Mouse (Mus musculus) neural tube, embryonic 11.5 days (tissue): ENCODE measurements around the gene Rex1bd. TPM values are rescaled to one million over a fixed set of nuclear protein-coding genes. Genes with fewer than 3 reads are reported as not detected.
A peak's percentile ranks its signal among the peaks of the same experiment; 100 is the strongest.

Source experiments
- ATAC-seq: fragments of 200-750 bp; cut with Nextera tagmentation; 2 replicates; pipeline ENCODE4 v1.8.0; 2017; ENCODE audit warnings: moderate number of reproducible peaks, mild to moderate bottlenecking, moderate TSS enrichment, moderate library complexity; ENCODE audit not compliant: insufficient read depth, low FRiP score, low TSS enrichment
- DNase-seq: peaks from one replicate; pipeline ENCODE4 v3.0.0-alpha.2; 2015; ENCODE audit warnings: low spot score
- H3K27ac ChIP-seq: fragments of 300-500 bp; sonication (generic); 2 replicates; pipeline ENCODE4 v1.5.1; 2014; ENCODE audit warnings: low read depth, mild to moderate bottlenecking, low read length
- H3K27me3 ChIP-seq: fragments of 300-500 bp; sonication (generic); 2 replicates; pipeline ENCODE4 v1.6.1; 2014; ENCODE audit warnings: mild to moderate bottlenecking, low read length, mixed read lengths; ENCODE audit not compliant: control insufficient read depth, insufficient read depth
- H3K36me3 ChIP-seq: fragments of 300-500 bp; sonication (generic); 2 replicates; pipeline ENCODE4 v1.6.1; 2014; ENCODE audit warnings: mild to moderate bottlenecking, low read length, moderate library complexity, mixed read lengths; ENCODE audit not compliant: control insufficient read depth, insufficient read depth
- H3K4me1 ChIP-seq: fragments of 300-500 bp; sonication (generic); 2 replicates; pipeline ENCODE4 v1.6.1; 2014; ENCODE audit warnings: low read length, mixed read lengths; ENCODE audit not compliant: control insufficient read depth, insufficient read depth
- H3K4me2 ChIP-seq: fragments of 300-500 bp; sonication (generic); 2 replicates; pipeline ENCODE4 v1.6.1; 2014; ENCODE audit warnings: low read depth, mild to moderate bottlenecking, moderate library complexity
- H3K4me3 ChIP-seq: fragments of 300-500 bp; sonication (generic); 2 replicates; pipeline ENCODE4 v1.5.1; 2014; ENCODE audit warnings: low read depth, low read length
- H3K9ac ChIP-seq: fragments of 300-500 bp; sonication (generic); 2 replicates; pipeline ENCODE4 v1.6.1; 2014; ENCODE audit warnings: mild to moderate bottlenecking, low read length
- H3K9me3 ChIP-seq: fragments of 300-500 bp; sonication (generic); 2 replicates; pipeline ENCODE4 v1.6.1; 2016; ENCODE audit warnings: low read length; ENCODE audit not compliant: control insufficient read depth
- WGBS: fragments of 180-500 bp; shearing (Covaris S2); extraction: QIAGEN DNeasy Blood & Tissue Kit; methylation state at CpG from one replicate; pipeline ENCODE4 v1.1.7; 2014; 5-methylcytosine and 5-hydroxymethylcytosine counted together
- polyA plus RNA-seq: library from polyadenylated mRNA; unstranded; fragments of >200 nt; fragmentation: Nextera tagmentation; extraction: Ambion mirVana; gene quantifications from 2 replicates; pipeline ENCODE4 v1.2.1, GENCODE M21; 2014

Gene Rex1bd
- 118 and 132 TPM in 2 replicates for polyA plus RNA-seq

DNA sequence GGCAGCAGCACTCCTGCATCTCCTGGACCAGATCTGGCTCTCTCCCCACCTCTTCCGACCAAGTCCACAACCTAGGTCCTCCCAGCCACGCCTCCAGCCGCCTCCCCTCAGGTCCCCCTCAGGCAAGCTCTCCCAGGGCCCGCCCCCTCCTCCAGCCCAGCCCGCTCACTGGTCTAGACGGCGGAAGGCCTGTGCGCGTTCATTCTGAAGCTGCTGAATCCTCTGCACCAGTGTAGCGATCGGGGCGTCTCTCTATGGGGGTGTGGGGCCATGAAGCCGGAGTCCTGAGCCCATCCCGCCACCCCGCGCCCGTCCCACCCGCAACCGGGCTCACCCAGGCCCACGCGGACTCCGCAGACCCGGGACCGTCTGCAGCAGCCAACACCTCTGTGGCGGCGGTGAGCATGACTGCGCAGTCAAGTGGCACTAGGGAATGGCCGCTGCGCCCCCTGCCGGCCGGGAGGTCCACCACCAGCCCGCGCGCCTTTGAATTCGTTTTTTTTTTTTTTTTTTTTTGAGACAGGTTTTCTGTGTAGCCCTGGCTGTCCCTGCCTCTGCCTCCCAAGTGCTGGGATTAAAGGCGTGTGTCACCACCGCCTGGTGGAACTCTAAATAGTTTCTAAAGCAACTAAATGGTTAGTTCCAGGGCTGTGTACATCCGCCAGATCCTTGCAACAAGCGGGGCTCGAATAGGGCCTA is at the start of gene Rex1bd:
Rex1bd (minus strand) TSS at position 425 of the 699 bp plus-strand sequence.
- Histone ChIP-seq H3K4me3 (peak within 1 kb of the TSS; percentile 71), H3K9me3 (no peaks in the 10 kb centered on the region), H3K27me3 (peaks cover 22% of the 10 kb centered on the region), H3K9ac (peak within 1 kb of the TSS; percentile 93), H3K4me2 (peak within 1 kb of the TSS; percentile 64), H3K27ac (peak within 1 kb of the TSS; percentile 86), H3K4me1 (peaks cover 26% of the 10 kb centered on the region), H3K36me3 (peaks cover 10% of the 10 kb centered on the region)
- WGBS, result 3% methylated on average over 40 of the region's 40 CpGs
- ATAC-seq (peak; percentile 84), DNase-seq (peak; percentile 94)

DNA sequence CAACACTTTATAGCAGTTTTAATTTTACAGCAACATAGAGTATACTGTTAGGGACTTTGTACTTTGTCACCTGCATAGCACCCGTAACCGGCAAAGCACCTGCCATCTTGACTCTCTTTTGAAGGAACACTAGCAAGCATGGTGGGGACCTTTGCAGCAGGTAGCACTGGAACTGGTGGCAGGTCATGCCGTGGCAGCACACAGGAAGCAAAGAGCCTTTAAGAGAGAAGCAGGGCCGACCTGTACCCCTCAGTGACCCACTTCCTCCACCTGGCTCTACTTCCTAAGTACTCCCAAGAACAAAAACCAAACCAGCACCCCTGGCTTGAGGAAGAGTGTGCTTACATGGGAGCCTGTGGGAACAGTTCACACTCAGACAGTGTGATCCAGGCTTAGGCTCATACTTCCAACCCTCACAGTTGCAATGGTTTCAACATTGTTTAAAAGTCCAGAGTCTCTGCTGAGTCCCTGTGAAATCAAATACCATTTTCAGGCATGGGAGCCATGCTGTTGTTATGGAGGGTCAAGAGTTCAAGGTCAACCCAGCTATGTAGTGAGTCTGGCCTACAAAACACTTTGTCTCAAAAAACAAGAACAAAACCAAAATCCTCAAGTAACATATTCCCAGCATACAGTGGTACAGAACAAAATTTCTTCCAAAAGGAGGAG is 48.7 kb upstream of the Rex1bd start:
- H3K4me2 ChIP-seq, result no peak overlapping the region
- no peak for ATAC-seq
- H3K9me3 ChIP-seq, result no peaks in the 10 kb centered on the region
- no peaks in the 10 kb centered on the region for H3K4me1 ChIP-seq
- H3K27me3 ChIP-seq, result no peaks in the 10 kb centered on the region
- no peak for DNase-seq
- no peaks in the 10 kb centered on the region for H3K36me3 ChIP-seq
- H3K27ac ChIP-seq, result no peak overlapping the region
- H3K4me3 ChIP-seq, result no peak overlapping the region
- H3K9ac ChIP-seq, result no peak overlapping the region
- WGBS, result 91% methylated on average over 4 of the region's 4 CpGs

DNA sequence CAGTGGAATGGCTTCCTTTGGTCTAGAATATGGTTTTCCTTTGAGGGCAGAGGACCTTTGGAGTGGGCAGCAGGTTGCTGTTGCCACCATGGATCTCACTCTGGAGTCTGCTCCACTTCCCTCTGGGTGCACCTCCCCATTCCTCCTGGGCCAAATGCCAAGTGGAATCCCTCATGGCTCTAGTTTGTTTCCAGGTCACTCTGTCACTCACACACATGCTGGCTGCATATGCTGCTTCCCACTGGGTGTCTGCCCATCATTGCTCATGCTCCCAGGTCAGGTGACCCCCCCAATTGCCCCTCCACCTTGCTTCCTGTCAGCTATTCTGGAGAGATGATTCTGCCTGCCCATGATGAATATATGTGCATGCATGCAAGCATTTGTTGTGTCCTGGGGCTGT is 47.2 kb upstream of the Rex1bd start:
- no peaks in the 10 kb centered on the region for H3K27me3 ChIP-seq
- H3K4me3 ChIP-seq, result no peak overlapping the region
- H3K9me3 ChIP-seq, result no peaks in the 10 kb centered on the region
- H3K4me1 ChIP-seq, result no peaks in the 10 kb centered on the region
- no peak overlapping the region for H3K9ac ChIP-seq
- H3K4me2 ChIP-seq, result no peak overlapping the region
- ATAC-seq (no peak), DNase-seq (no peak)
- H3K36me3 ChIP-seq, result no peaks in the 10 kb centered on the region
- H3K27ac ChIP-seq, result no peak overlapping the region

DNA sequence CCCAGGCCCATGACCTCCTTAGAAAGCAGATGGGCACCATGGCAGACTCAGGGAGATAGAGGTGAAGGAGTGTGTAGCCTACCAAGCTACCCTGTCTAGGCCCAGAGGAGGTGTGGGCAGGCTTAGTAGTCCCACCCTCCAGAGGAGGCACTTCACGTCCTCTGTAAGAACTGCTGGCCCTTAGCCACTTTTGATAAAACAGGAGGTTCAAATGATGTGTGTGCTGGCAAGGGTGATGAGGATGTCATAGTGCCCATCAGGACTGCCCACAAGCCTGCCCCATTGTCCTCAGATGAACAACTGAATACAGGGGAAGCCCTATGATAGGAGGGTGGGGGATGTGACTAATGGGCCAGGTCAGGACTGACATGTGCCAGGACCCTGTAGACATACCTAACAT is 46.3 kb upstream of the Rex1bd start:
- Histone ChIP-seq H3K4me2 (no peak overlapping the region), H3K36me3 (no peaks in the 10 kb centered on the region), H3K9ac (no peak overlapping the region), H3K27me3 (no peaks in the 10 kb centered on the region), H3K27ac (no peak overlapping the region), H3K9me3 (no peaks in the 10 kb centered on the region), H3K4me3 (no peak overlapping the region), H3K4me1 (no peaks in the 10 kb centered on the region)
- DNase-seq, result no peak
- no peak for ATAC-seq
- WGBS, result 79% methylated on average over 1 of the region's 1 CpGs

DNA sequence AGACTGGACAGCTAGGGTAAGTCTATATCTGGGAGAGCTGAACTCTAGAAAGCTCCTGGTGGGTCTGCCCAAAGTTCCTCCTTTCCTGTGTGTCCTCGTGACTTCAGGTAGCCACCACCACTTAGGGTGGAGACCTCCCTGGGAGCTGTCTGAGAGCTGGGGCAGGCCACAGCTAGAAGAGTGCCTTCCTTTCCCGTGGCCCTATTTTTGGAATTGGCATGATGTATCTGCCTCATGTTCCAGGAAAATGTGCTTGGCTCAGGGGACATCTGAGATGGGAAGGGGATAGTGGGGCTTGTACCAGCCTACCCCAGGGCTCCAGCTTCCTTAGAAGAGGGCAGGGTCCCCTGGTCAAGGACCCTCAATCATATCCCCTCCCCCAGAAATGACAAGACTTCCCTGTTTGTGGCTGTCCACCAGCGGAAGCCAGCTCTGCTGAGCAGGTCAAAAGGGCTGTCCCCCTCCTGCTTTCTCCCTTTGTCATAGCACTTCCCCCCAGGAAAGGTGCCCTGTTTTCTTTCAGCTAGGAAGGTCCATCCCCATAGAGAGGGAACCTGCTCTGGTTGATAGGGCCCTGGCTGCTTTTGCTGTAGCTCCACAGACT is 45.1 kb upstream of the Rex1bd start:
- Histone ChIP-seq H3K4me3 (no peak overlapping the region), H3K27me3 (no peaks in the 10 kb centered on the region), H3K36me3 (no peaks in the 10 kb centered on the region), H3K27ac (no peak overlapping the region), H3K9ac (no peak overlapping the region), H3K9me3 (no peaks in the 10 kb centered on the region), H3K4me1 (no peaks in the 10 kb centered on the region), H3K4me2 (no peak overlapping the region)
- ATAC-seq (no peak), DNase-seq (no peak)
- WGBS, result 74% methylated on average over 3 of the region's 3 CpGs

DNA sequence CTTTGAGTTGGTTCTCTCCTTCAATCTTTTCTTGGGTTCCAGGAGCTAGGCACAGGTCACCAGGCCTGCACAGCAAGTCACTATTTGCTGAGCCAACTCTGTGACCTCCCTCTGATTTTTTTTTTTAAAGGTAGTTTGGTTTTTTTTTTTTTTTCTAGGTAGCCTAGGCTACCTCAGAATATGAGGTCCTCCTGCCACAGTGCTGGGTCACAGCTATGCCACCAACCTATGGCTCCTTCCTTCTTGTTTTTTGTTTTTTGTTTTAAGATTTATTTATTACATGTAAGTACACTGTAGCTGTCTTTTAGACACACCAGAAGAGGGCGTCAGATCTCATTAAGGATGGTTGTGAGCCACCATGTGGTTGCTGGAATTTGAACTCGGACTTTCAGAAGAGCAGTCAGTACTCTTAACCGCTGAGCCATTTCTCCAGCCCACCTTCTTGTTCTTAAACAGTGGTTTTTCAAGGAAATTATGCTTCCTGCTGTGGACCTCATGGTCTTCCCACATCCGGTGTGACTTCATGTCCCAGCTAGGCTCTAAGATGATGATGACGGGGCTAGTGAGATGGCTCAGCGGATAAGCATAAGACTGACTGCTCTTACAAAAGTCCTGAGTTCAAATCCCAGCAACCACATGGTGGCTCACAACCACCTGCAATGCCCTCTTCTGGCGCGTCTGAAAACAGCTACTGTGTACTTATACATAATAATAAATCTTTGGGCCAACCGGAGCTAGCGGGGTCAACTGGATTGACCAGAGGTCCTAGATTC is 43.0 kb upstream of the Rex1bd start:
- Histone ChIP-seq H3K4me1 (no peaks in the 10 kb centered on the region), H3K27me3 (no peaks in the 10 kb centered on the region), H3K9ac (no peak overlapping the region), H3K4me2 (no peak overlapping the region), H3K27ac (no peak overlapping the region), H3K4me3 (no peak overlapping the region), H3K36me3 (no peaks in the 10 kb centered on the region), H3K9me3 (no peaks in the 10 kb centered on the region)
- no peak for ATAC-seq
- no peak for DNase-seq
- 93% methylated on average over 10 of the region's 10 CpGs for WGBS

DNA sequence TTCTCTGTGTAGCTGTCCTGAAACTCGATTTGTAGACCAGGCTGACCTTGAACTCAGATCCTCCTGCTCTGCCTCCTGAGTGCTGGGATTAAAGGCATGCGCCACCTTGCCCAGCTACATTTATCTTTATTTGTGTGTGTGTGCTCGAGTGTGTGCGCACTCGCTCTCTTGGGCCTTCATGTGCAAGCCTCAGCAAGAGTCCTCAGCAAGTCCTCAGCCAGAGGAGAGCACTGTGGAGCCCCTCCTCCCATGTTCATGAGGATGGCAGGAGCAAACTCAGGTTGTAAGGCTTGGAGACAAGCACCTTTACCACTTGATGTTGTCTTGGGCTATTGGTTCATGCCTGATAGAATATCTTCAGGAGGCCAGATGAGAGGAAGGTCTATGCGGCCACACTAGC is 41.2 kb upstream of the Rex1bd start:
- Histone ChIP-seq H3K27ac (no peak overlapping the region), H3K4me3 (no peak overlapping the region), H3K4me2 (no peak overlapping the region), H3K27me3 (no peaks in the 10 kb centered on the region), H3K9ac (no peak overlapping the region), H3K36me3 (no peaks in the 10 kb centered on the region), H3K4me1 (no peaks in the 10 kb centered on the region), H3K9me3 (no peaks in the 10 kb centered on the region)
- ATAC-seq (no peak), DNase-seq (no peak)
- 93% methylated on average over 6 of the region's 6 CpGs for WGBS

DNA sequence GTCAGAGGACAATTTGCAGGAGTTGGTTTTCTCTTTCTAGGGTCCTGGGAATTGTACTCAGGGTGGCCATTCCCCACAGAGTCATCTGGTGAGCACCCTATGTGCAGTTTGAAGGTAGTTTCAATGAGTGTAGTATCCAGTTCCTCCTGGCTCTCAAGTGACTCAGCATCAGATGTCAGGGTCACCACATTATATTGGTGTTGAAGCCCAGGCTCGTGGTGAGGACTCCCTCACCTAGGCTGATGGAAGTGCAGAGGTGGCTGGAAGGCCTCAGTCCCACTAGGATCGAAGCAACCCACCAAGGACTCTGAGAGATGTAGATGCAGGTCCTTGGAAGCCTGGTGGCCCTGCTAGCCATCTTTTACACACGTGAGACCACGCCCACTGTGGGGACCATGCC is 39.9 kb upstream of the Rex1bd start:
- H3K4me3 ChIP-seq, result no peak overlapping the region
- no peak overlapping the region for H3K9ac ChIP-seq
- ATAC-seq, result no peak
- no peak for DNase-seq
- H3K4me2 ChIP-seq, result no peak overlapping the region
- no peak overlapping the region for H3K27ac ChIP-seq
- H3K27me3 ChIP-seq, result no peaks in the 10 kb centered on the region
- no peaks in the 10 kb centered on the region for H3K9me3 ChIP-seq
- WGBS, result 88% methylated on average over 4 of the region's 4 CpGs
- H3K36me3 ChIP-seq, result no peaks in the 10 kb centered on the region
- no peaks in the 10 kb centered on the region for H3K4me1 ChIP-seq
